Mouse (Mus musculus) MN1 (cell line): ENCODE measurements around the gene Ccdc169.

ENCODE experiments used
- DNase-seq: peaks from one replicate; pipeline ENCODE4 v3.0.0-alpha.2; 2016; ENCODE audit warnings: low spot score

The Ccdc169 gene

DNA sequence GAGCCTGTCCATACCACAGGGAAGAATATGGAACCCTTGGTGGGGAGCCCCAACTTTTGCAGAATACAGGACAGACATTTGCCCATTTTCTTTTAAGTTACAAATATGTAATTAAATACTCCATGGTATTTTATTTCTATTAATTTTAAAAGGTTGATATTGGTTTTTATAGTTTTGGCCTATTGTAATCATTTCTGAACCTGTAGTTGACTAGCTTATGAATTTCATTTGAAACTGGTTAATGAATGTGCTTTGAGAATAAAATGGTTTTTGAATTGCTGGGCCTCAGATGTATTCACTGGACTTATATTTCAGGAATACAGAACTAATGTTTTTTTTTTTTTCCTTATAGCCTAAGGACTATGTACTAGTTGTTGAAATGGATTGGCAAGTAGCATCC, at the start of gene Ccdc169:
Ccdc169 (plus strand) TSS at position 301 of the 400 bp plus-strand sequence.
- no peak for DNase-seq

DNA sequence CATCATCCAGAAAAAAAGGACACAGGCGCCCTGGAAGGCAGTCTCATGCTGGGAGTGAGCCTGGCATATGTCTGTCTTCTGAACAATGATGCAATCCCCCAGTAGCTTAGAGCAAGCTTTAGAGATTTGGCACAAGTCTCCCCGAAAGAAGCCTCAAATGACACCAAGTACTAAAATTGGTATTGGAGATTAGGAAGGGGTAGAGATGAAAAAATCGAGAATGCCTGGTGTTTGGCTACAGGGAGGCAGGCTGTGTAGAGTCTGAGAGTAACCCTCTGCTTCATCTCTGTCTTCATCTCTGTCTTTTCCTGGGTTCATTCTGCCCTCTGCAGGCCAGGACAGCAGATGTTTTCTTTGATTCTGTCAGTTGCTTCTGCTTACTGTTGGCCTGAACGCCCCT, 49.8 kb upstream of the Ccdc169 start:
- DNase-seq, result peak; percentile 72

DNA sequence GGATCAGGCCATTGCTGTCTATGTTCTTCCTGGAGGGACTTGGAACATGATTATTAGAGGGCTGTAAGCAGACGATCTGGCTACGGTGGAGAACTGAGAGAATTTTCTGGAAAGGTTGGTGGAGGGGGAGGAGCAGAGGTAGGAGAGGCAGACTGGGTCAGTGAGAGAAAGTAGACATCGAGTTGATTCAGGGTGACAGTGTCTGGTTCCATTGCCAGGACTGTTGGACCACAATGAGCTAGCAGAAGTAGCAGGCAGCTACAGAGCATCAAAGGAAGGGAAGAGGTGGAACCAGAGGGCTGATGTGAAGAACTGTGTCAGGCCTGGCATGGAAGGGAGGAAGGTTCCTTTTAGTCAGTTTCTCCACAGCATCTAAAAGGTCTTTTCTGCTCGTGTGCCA, 48.8 kb upstream of the Ccdc169 start:
- no peak for DNase-seq

DNA sequence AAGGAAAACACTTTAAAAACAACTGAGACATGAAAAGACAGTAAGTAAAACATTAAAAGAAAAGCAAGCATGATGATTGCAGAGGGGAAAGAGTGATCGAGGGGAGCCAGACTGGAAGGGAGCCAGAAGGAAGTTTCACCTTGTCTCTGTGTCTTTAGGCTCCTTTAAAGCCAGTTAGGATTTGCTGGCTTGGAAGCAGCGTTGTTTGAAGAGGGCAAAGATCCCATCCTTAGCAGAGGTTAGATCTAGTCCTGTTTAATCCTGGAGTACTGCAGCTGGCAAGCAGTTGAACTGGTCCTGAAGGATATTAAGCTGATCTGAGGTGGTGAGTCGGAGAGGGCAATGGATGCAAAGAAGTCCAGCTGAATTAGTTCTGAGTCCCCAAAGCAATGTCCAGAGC, 48.3 kb upstream of the Ccdc169 start:
- no peak for DNase-seq

DNA sequence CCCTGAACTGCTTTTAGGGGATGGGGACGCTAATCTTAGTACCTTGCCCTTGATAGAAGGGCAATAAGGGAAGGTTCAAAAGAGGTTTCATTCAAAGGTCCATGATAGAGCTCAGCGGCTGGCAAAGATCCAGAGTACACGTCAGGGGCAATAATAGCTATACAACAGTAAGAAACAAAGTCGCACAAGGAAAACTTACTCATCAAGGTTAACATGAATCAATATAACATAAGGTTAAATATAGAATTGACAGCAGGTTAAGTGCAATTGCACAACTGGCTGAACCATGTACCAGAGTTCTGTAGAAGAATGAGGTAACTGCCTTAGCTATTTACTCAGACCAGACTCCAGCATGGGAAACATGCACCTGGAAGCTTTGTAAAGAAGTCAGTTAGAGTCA, 47.8 kb upstream of the Ccdc169 start:
- DNase-seq, result no peak

DNA sequence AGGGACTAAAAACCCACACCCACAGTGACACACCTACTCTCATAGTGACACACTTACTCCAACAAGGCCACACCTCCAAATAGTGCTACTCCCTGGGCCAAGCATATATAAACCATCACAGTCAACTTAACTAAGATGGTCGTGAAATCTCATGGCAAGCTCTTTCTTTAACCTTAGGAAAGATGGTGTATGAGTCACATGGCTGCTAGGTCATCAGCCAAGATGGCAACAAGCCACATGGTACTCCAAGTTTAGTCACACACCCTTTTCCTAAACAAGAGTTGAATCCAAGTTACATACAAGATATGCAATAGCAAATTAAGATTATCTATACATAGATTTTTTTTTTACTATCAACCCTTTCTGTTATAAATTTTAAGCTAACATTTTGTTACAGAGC, 44.0 kb upstream of the Ccdc169 start:
- no peak for DNase-seq

DNA sequence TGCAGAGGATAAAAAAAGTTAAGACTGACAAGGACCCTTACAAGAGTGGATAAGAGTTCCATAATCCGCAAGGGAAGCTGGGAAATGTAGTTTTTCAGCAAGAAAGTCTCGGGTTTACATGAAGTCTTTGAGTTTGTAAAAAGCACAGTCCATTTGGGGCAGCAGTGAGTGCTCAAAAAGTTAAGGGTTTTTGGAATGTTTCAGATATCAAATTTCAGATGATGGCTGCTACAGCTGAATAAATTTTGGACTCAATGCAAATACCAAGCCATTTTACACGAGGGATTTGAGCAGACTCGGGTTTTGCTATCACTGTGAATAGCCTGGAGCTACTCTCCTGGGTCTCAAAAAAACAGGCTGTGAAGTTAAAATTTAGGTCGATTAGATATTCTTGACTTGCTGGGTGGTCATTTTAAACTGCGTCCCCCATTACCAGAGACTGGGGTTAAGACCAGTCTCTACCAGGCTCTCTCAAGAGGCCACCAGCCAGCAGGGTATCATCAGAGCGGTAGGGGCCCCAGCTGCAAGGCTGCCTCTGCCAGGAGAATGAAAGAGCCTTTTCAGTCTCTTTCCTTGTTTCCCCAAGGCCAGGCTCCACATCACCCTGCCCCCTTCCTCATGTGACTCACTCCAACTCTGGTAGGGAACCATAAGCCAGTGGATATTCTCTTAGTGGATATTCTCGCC, 41.0 kb upstream of the Ccdc169 start:
- no peak for DNase-seq

DNA sequence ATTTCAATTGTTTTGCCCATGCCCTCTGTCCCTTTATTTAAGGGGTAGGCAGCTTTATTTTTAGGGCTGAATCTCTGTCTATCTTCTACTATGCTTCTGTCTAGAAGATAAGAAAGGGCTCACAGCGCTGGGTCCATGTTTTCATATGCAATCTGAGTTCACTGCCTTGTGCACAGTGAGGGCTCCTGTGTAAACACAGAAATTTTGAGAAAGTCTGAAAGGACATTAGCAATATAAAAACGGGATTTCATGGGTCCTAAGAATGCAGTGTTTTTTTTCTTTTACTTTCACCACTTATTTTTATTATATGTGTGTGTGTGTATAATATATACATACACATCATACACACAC, 40.5 kb upstream of the Ccdc169 start:
- no peak for DNase-seq

DNA sequence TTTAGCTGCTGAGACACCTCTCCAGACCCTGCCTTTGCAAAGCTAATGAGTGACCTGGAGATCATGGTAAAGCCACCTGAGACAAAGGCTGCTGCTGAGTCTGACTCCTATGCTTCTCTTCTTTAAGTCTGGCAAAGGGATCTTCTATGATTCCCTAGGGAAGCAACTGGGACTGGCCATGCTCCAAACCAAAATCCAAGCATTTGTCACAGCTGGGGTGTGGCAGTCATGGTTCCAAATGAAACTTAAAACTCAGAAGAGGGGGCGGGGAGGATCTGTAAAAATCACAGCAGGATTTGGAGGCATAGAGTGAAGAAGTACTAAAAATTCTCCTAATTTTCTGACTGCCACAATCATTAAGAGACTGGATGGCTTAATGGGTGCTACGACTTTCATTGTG, 40.0 kb upstream of the Ccdc169 start:
- DNase-seq, result no peak

DNA sequence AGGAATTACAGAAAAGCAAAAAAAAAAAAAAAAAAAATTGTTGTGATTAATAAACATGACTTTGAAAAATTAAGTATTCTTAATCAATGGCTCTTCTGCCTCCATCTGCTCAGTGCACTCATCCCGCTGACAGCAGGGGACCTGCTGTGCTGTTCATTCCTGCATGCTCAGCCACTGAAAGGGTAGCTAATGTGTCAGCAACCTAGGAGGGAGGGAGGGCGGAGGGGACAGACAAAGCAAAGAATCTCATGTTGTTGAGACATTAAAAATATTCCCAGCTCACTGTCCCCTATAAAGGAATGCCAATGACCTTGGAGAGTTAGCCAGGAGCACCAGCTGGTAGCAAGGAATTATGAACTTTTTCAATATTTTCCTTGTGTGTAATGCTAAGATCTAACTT, 39.1 kb upstream of the Ccdc169 start:
- DNase-seq, result no peak

DNA sequence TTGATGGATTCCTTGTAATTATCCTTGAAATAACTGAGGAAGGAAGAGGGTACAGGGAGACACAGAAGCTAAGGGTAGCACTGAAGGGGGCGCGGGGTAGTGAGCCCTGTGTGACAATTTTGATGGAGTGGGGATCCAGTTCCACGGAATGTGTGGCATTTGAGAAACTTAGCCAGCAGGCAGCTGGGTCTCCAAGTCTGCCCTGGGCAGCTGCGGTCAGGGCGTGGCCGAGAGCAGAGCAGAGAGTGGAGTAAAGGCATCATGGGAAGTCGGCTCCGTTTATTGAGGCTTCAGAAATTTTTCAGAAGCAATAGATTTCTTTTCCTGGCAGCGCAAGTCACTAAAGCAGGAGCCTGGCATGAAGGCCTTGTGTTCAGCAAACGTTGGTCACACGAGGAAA, 38.1 kb upstream of the Ccdc169 start:
- DNase-seq, result no peak

DNA sequence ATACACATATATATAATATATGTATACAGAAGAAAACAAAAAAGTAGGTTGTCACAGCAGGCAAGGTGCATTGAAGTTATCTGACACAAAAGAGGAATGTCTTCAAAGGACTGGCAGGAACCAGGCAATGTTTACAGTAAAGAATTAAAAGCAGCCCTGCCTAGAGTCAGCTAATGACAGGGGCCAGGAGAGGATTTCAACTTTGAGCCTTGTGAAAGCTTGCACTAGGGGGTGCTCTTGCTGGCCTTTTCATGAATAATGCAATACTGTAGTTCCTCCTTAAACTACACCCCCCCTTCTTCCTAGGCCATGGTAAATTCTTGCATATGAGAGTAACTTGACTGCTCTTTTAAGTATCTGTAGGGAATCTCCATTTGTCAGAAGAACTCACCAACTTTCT, 36.0 kb upstream of the Ccdc169 start:
- DNase-seq, result no peak

DNA sequence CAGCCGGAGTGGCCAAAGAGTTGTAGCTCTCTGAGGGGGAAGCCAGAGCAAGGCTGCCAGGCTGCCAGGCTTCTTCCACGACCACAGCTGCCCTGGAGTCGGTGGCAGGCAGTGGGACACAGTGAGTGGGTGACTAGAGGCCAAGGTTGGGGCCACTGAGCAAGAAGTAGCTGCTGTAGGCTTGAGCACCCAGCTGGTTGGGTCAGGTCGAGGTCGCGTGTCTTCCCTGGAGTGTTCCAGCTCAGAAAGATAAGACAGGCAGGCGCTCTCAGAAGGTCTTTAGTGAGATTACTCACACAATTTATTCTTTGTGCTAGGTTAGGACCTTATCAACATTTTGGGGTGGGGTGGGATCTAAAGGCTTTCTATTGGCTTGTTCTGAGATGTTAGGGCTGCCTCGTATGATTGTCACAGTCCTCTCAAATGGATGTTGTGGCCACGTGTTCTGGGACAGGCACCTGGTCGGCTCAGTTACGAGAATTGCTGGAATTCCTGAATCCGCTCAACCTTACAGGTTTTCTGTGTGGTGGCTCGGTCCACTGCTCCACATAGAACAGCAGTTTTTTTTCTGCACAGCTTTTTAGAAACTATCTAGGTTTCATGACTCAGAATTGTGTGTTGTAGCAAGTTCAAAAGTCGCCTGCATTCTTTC, 31.6 kb upstream of the Ccdc169 start:
- DNase-seq, result no peak

DNA sequence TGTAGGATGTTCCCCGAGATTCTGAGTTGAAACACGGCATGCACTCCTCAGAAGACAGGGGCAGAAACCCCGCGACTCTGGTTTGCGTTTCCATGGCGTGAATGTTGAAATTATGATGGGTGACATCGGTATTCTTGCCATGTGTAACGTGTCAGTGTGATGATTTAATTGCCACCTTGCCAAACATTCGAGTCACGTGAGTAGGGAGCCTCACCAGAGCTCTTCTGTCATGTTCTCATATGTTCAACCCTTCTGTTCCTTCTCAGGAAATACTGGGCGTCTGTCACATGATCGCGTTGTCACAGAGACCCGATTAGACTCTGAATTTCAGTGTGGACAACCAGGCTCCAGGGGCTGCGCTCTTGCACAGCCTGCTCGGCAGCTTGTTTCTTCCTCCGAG, 31.1 kb upstream of the Ccdc169 start:
- no peak for DNase-seq

DNA sequence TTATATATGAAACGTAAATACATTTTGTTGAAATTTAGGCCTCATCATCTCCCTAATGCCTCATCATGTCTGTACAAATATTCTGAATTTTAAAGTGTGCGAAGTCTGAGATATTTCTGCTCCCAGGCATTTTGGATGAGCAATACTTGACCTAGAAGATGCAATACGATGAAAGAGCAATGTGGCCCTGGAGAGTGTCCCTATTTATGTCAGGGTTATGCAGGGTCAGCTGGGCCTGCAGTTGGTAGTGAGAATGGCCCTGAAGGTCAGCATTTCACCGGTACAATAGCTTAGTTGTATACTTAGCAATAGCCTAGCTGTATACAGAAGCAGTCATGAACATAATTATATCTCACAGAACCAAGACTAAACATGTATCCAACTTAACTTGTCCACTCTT, 28.0 kb upstream of the Ccdc169 start:
- no peak for DNase-seq

DNA sequence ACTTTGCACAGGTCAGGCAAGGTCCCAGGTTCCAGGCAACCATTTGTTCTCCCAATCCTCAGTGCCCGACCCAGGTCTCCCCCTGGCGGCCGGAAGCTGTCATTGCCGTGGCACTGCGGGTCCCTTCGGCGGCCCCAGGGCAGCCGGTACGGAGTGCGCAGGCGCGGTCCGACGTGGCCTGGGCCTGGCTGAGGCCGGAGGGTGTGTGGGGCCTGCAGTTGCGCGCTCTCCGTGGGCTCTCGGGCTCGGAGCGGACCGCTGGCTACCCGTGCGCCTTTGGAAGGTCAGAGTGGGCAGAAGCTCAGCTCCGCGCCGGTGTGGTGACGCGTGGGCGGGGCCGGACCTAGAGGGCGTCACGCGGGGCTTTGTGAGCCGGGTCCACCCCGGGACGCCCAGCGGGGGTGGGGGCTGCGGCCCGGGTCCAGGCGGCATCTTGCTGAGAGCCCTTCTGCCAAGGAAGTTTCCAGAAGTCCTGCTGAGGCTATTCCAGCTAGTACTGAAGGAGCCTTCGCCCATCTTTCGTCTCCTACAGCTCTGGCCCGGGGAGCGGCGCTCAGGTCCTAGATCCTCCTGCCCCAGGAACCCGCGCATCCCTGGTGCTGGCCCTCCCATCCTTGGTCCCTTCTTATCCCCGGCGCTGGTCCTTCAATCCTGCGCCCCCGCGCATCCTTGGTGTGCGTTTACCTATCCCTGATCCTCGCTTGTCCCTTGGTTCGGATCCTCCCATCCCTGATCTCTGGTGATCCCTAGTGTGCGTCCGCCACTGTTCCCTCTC, 25.0 kb upstream of the Ccdc169 start, which contains the start of gene Spg20:
Spg20 (plus strand) TSS at position 174 of the 775 bp plus-strand sequence.
- DNase-seq, result peak; percentile 96

DNA sequence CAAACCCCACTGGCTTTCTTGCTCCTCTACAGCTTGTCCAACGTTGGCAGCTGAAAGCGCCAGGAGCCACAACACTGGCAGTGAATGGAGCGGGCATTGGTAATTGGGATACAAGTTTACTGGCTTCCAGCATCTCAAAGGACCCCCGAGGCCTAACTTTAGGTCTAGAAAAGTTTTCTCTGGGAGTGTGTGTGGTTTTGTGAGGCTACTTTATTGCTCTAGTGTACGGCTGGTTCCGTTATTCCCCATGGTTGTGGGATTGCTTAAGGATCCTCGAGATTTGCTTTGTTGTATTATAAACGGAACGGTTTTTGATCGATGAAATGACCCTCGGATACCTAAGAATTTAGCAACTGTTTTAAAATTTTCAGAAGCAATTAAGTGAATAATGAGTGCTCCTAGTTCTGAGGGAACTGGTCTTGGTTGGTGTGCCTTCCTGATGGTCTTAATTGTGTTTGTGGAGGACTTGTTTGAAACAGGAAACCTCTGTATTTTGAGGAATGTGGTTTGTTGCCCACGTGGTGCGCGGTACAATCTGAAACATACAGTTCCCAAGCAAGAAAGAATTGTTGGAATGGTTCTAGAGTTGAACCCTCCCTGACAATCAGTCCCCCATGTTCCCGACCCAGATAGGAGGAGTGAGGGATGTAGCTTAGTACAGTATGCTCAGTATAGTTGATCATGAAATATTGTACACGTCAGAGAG, 24.3 kb upstream of the Ccdc169 start:
- no peak for DNase-seq

DNA sequence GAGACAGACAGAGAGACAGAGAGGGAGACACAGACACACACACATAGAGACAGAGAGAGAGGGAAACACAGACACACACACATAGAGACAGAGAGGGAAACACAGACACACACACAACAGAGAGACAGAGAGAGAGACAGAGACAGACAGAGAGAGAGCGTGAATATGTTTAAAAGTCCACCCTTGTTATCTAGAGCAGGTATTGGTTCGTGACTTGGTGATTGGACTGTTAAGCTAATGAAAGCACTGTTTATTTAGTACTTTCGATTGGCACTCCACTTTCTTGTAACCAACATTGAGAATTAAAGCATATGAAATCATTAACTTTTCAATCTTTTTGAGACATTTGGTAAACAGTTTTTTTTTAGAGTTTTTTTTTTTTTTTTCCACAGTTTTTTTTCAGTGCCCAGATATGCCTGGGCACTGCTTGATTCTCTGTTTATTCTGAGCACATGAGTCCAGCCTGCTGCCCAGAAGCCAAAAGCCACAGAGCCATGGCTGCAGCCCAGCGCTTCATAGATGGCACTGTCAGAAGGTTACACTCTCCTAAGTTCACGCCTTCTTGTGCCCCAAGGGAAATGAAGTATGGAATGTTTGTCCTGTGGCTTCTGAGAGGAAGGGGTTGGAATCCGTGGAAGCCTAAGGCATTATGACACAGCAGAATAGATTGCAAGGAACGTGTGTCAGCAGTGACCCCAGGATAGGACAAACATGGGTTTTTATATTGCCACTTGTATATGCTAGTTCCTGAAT, 22.6 kb upstream of the Ccdc169 start:
- DNase-seq, result peak; percentile 32

DNA sequence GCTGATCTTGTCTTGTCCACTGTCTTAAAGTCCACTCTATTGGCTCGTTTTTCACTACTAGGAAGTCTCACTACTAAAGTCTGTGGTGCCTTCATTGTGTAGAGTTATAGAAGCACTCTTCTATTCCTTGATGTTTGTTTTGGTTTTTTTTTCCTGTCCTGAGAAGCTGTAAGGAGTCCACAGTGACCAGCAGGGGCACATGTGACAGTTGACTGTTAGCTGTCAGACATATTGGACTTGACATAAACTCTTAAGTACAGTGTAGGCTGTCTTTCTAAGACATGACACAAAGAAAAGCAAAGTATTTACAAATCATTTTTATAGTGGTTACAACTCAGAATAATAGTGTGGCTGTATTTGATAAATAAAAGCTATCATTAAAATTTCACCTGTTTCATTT, 22.1 kb upstream of the Ccdc169 start:
- DNase-seq, result peak; percentile 65

DNA sequence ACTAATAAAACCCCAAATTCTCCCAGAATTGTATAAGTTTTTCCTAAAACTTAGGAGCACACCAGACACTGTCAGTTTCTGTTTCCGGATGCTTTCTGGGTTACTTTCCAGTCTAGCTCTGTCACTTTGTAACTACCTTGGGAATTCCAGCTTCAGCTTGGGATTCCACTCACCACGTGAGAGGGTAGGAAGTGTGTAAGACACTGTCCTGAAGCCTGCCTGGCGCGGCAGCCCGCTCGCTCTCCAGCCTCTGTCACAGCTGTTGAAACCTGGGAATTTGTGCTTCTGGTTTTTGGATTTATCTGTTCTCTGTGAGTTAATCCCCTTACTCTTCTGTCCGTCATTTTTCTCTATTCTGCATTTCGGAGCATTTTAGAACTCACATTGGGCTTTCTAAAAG, 21.1 kb upstream of the Ccdc169 start:
- DNase-seq, result no peak

DNA sequence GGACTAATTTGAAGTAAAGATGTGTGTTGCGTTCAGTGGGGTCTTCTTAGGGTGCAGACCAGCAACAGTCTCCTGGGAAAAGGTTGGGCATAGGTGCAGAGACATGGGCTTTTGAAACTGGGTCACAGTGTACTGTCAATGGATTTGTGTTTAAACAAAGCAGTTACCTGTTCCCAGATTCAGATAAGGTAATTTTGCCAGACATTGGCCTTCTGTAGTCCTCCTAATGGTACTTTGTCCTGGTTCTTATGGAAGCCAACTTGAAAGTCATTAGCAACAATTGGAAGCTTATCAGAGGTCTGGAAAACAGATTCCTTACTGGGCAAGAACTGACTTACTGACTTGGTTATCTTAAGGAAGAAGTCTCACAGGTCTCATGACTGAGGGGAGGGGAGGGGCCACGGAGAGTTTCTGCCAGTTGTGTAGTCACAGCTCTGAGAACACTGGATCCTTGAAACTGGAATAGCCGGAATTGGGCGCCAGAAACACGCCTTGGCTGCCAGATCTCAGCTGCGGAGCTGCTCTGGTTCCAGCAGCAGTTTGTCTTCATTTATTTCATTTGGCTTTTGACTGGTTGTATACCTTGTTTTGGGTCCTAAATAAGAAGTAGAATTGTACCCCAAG, 17.8 kb upstream of the Ccdc169 start:
- DNase-seq, result no peak
